Mouse (Mus musculus): Measurements from ENCODE around the gene Rbpj.
A peak's percentile ranks its signal among the peaks of the same experiment; 100 is the strongest.
"Not testable (repeated sequence)": the region's sequence is repeated elsewhere in the genome, so short reads cannot be mapped to it uniquely, and the experiment has no call there.

Rbpj gene

DNA sequence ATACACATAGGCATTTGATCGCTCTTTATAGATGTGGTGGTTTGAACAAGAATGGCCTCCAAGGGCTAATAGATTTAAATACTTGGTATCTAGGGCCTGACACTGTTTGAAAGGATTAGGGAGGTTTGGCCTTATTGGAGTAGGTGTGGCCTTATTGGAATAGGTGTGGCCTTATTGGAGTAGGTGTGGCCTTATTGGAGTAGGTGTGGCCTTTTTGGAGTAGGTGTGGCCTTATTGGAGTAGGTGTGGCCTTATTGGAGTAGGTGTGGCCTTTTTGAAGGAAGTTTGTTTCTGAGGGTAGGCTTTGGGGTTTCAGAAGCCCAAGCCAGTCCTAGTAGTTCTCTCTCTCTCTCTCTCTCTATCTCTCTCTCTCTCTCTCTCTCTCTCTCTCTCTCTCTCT is 84.4 kb downstream of the Rbpj start:
- DNase-seq (ENCODE audit: low spot score in 2 of 2) = not testable (repeated sequence)

DNA sequence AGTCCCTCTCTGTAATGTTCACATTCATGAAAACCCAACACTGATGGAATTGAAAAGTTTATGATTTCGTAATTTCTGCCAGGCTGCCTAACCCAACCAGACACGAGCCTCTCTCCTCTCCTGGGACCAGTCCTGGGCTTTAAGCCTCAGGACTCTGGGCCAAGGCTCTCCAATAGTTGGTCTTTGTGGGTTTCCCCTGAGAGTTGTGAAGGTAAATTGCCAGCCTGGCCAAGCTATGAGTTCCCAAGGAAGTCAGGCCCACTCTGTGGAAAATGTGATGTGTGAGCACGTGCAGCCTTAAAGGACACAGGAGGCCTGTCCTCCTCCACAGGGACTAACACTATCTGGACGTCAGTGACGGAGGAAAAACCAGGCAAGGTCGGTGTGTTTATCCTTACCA is 85.4 kb downstream of the Rbpj start:
- no peak for DNase-seq (ENCODE audit: low spot score in 2 of 2)

DNA sequence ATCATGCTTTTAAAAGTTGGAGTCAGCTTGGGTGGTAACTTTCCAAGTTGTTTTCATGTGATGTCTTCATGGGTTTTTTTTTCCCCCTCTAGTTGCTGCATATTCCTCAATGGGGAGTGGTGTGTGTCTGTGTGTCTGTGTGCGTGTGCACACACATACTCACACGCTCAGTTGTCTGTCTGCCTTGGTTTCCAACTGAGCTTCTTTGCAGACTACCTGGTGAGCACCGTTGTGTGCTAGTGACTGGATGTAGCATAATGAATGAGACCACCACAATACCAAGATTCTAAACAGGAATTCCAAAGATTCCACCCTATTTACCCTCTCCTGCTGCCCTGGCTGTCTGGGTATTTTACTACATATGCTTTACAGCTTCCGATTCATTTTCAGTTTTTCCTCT is 86.0 kb downstream of the Rbpj start:
- DNase-seq (ENCODE audit: low spot score in 2 of 2) = no peak

DNA sequence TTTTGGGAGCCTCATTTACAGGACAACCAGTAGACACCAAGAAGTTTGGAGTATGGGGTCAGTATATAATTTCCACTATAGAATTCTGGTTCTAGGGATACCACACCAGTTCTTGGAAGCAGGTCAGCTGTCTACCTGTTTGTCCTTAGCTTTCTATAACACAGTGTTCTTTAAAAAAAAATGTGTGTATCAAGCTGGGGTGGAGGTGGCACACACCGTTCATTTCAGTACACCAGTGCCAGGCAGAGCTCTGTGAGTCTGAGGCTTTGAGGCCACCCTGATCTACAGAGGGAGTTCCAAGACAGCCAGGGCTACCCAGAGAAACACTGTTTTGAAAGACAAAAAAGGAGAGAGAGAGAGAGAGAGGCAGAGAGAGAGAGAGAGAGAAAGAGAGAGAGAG is 87.3 kb downstream of the Rbpj start:
- DNase-seq (ENCODE audit: low spot score in 2 of 2) = no peak

DNA sequence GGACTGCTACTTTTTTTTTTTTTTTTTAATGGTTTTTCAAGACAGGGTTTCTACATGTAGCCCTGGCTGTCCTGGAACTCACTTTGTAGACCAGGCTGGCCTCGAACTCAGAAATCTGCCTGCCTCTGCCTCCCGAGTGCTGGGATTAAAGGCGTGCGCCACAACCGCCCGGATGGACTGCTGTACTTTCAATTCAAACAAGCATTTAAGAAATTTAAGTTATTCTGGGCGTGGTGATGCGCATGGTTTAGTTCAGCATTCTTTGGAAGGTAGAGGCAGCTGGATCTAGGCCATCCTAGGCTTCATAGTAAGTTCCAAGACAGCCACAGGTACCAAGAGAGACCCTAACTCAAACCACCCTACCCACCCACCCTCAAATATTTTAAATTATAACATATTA is 88.2 kb downstream of the Rbpj start:
- DNase-seq (ENCODE audit: low spot score in 2 of 2) = no peak

DNA sequence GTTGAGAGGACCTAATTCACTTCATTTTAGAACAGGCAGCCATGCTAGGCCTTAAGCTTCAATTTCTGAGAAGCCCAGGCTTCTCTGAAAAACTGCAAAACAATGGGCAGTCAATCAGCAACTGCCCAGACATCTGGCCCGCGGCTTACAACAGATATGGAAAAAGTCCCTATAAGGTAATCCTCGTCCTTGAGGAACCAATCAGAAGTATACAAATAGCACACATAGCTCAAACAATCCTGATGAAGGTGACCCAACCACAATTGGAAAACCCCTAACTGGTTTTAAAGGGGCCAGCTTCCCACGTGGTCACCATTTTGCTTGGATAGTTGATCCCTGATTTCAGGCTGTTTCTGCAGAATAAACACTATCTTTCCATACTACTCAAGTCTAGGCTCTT is 89.0 kb downstream of the Rbpj start:
- no peak for DNase-seq (ENCODE audit: low spot score in 2 of 2)

DNA sequence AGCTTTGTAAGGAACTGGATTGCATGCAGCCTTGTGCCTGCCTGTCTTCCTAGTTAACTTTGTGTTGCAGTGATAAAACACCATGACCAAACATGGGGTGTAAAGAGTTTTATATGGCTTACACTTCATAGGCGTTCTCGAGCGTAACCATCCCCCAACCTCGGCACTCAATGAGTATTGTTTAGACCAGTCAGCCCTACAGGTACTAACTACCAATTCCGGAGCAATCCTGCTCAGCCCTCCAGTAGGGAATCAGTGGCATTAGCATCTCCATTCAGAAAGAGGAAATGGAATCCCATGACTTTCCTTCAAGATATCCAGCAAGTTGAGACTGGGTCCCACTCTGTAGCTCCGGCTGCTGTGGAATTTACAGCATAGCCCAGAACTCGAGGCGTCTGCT is 89.5 kb downstream of the Rbpj start:
- no peak for DNase-seq (ENCODE audit: low spot score in 2 of 2)

DNA sequence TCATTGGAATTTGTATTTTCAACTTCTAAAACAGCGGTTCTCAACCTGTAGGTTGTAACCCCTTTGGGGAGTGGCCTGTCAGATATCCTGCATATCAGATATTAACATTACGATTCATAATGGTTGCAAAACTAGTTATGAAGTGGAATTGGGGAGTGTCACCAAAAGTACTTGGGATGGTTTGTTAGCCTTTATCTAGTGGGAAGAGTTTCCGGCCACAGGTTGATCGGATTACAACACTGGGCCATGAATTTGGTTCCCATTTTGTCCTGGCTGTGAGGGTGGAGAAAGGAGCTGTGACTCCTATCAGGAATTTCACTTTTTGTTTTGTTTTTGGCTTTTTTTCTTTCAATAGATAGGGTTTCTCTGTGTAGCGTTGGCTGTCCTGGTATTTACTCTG is 90.0 kb downstream of the Rbpj start:
- no peak for DNase-seq (ENCODE audit: low spot score in 2 of 2)

DNA sequence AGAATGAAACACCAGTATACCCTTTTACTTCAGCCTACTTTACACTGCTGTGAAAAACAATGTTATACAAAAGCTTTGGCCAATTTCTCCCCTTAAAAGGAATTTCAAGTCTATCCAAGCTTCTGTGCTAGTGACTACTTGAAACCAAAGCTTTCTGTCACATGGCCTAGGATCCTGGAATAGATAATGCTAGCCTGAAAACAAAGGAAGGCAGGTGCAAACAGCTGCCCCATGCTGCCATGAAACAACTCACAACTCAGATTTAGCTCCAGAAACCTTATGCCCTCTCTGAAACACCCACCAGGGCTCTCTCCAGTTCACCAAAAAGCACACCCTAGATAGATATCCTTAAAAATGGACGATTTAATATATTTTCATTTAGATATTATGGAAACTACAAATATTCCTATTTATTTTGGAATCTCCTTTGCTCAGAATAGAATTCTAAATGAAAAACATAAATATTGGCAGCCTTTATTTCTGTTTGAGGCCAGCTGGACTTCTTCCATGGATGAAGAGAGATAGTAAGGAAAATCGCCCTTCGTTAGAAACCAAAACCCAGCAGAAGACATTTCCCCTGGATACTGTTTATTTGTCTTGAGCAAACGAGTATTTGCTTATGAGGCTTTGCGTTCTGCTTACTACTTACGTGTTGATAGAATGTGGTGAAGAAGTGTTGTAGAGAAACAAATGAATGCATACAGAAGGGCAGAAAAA is 91.8 kb downstream of the Rbpj start:
- no peak for DNase-seq (ENCODE audit: low spot score in 2 of 2)

DNA sequence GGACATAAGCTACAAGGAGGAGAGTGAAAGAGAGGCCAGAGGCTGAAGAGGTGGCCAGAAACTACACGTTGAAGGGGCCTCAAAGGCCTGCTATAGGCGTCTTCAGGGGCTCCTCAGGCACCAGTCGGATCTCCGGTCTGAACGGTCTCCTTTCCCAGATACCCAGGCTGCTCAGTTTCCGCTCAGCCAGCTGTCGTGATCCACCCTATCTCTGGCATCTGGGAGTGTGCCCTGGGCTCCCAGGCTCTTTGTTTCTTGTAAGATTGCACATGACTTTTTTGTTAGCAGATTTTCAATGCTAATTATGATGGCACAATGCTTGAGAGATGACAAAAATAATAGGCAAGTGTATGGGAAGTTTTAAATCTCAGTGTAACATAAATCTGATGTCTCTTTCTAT is 95.2 kb downstream of the Rbpj start:
- DNase-seq (ENCODE audit: low spot score in 2 of 2) = no peak

DNA sequence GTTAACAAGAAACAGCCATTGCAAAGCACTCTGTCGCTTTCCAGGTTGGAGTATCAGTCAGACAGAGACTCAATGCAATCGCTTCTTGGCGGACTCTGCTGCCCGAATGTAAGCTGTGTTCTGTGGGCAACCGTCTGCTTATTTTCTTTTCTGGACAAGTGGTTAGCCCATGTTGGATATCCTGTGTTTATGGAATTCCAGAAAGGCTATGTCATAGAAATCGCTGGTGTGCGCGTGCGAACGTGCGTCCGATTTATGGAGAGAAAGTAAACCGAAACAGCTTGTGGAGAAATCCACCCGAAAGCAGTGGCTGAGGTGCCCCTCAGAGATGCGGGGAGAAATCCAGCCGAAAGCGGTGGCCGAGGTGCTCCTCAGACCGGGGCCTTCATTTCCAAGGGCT is 98.4 kb downstream of the Rbpj start:
- DNase-seq (ENCODE audit: low spot score in 2 of 2) = no peak

DNA sequence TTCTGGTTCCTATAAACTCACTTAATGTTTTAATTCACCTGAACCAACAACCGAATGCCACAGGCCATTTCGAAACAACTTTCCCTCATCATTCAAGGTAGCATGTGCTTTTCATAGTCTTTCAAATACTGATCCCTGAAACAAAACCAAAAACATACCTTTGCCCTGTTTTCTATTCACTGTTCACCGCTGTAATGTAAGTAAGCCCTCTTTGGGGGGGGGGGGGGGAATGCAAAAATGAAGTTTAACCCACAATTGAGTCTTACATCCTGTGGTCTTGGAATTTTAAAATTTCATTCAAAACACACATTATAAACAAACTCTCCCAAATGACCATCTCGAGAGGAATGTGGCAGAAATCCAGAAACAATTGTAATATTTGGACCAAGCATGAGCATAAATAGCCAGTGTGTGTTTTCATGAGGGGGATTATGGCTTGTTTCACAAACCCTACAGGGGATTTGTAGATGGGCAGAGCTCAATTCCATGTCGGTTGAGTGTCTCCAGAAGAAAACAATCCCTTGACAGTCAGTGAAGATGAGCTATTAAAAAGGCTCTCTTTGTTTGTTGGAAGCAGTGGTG is 99.4 kb downstream of the Rbpj start:
- DNase-seq (ENCODE audit: low spot score in 2 of 2) = no peak

DNA sequence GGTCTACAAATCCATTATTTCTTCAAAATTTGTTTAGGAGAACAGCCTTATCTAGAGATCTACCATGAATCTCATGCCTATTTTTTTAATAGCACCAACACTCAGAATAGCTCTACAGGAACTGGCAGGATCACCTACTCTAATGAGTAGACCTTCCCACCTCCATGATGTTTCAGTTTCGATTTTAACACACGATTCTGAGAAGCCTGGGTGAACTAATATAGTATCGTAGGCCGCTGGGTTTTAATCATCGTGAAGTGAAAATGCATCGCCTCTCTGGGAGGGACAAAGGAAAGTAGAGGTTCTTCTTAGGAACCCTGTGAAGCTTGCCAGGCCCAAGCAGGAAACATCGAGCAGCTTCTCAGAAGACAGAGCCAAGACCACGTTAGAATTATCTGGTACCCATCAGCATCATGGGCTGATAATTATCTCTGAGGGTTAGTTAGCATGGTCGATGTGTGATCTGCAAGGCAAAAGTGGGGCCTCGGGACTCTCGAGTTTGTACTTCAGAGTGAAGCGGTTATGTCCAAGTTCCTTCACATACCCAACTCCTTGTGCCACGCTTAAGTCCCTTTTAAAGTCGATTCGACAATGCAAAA is 100.6 kb downstream of the Rbpj start:
- DNase-seq (ENCODE audit: low spot score in 2 of 2) = no peak

DNA sequence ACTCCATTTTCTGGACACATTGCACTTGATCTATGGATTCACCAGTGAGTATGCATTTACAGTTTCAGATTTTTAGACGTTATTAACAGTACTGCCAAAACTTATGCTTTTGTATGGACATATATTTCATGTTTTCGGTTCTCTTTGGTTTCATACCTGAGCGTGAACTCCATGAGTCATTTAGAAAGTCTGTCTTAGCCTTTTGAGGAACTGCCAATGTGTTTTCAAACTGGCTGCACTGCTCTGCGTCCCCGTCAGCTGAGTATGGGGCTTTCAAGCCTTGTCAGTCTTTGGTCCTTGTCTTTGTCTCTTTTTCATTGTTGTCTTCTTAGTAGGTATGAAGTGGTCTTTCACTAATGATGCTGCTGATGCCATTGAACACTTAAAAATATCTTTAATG is 106.5 kb downstream of the Rbpj start:
- DNase-seq (ENCODE audit: low spot score in 2 of 2) = no peak

DNA sequence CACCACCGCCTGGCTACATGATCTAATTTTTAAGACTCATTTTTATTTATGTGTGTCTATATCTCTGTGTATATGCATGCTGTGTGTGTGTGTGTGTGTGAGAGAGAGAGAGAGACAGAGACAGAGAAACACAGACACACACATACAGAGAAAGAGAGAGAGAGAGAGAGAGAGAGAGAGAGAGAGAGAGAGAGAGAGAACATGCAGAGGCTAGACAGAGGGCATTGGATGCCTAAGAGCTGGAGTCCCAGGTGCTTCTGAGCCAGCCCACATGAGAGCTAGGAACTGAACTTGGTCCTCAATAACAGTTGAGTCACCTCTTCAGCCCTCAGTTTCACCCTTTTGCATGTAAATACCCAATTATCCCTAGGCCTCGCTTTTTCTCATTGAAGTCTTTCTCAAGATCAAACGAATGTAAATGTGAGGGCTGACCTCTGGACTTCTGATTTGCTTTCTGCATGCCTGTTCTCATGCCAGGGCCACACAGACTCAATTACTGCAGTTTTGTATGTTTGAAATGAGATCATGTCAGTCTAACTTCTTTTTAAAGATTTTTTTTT is 109.0 kb downstream of the Rbpj start:
- no peak for DNase-seq (ENCODE audit: low spot score in 2 of 2)

DNA sequence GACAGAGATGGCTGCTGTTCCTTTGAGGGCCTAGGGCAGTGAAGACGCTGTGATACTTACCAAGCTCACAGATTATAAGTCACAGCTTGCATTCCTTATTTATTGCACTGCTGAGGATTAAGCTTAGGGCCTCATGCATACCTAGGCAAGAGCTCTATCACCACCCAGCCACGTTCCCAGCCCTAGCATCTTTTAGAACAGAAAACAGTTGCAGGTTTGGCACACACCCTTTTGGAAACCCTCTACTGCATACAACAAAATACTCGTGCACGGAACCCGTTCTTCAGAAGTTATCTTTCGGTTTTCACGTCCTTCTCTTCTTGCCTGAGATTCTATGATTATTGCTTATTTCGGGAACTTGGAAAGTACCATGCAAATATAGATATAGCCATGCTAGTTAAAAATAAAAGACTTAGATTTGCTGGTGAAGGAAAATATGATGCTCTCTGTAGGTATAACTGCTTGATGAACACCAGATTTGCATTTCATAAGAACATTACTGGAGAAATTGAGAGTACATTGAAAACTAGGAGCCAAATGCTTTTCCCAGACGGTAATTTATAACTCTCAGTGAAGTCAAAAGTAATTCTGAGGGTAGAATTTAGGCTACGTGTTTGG is 111.4 kb downstream of the Rbpj start:
- no peak for DNase-seq (ENCODE audit: low spot score in 2 of 2)

DNA sequence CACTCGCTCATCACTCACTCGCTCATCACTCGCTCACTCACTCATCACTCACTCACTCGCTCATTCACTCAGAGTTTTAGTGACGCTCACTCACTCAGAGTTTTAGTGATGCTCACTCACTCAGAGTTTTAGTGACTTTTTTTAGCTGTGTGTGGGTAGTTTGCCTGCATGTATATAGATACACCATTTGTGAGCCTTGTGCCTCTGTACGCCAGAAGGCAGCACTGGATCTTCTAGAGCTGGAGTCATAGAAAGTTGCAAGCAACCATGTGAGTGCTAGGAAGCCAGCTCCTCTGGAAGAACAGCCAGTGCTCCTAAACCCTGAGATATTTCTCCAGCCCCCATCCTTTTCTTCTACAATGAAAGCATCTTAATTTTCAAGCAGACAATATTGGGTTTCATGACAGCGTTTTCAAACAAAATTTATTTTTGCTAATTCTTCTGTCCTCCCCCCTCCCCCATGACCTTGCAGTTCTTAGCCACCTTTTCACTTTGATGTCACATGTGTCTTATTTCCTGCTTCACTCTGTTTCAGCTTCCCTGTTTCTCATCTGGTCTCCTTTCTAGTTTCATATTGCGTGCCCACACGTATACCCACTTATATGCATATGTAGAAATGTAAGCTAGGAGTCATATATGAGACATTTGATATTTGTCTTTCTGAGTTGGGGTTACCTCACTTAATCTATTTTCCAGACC is 118.3 kb downstream of the Rbpj start:
- no peak for DNase-seq (ENCODE audit: low spot score in 2 of 2)

DNA sequence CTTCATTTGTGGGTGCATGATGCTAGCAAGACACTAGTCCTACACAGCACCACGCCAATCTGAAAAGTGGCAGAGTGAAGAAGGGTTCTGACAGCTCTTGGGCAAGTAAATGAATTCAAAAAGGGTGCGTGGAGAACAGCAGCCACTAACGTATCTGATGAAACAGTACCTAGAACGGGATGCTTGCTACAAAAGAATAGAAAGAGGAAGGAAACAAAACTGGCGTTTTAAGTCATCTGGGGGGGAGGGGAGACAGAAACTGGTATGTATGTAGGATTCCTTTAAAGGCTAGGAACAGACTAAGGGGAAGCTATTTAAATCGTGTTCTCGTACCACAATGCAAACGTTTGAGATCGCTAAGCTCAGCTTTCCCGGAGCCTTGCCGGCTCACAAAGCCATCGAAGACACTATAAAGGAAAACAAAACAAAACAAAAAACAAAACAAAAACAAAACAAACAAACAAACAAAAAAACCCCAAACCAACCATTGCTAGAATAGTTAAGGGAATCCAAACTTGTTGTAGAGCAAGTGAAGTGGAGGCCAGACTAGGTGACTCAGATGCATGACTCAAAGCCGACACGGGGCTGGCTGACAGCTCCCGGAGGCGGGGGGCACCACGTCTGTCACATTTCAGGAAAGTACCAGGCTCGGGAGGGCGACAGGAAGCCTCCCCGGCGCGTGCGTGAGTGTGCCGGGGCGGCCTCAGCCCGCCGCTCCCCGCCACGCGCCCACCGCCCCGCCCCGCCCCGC is 122.6 kb downstream of the Rbpj start:
- peak in 1 of 2 experiments; percentile 20 for DNase-seq (ENCODE audit: low spot score in 2 of 2)

DNA sequence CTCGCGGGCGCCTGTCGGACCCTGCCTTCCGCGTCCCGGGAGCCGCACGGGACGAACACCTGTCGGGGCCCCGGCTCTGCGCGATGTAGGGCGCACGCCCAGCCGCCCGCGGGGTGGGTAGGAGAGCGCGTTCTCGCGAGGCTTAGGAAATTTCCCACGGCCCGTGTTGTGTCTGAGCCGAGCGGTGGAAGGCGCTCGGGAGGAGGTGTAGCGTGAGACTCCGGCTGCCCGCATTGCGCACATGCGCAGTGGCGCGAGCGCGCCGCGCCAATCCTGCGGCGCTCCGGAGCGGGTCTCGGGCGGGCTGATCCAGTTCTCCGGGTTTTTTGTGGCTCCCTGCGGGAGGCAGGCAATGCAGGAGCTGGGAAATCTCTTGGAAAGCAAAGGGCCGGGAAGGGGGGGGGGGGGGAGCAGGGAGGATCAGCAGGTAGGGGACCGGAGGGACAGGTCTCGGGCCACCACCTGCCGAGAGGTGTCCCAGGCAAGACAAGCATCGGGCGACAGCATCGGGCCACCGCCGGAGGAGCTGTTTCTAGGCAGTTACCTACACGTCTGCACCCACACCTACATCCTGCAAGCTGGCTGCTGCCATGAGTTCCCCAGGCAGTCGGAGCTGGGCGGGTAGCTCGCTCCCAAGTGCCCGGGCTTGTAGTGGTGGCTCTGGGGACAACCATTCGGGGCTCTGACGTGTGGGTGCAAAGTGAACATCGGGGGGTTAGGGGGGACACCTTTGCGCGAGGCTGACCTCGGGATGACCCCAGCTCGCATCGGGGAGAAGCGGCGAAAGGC is 123.4 kb downstream of the Rbpj start:
- DNase-seq (ENCODE audit: low spot score in 2 of 2) = peak; percentile 87 to 95

DNA sequence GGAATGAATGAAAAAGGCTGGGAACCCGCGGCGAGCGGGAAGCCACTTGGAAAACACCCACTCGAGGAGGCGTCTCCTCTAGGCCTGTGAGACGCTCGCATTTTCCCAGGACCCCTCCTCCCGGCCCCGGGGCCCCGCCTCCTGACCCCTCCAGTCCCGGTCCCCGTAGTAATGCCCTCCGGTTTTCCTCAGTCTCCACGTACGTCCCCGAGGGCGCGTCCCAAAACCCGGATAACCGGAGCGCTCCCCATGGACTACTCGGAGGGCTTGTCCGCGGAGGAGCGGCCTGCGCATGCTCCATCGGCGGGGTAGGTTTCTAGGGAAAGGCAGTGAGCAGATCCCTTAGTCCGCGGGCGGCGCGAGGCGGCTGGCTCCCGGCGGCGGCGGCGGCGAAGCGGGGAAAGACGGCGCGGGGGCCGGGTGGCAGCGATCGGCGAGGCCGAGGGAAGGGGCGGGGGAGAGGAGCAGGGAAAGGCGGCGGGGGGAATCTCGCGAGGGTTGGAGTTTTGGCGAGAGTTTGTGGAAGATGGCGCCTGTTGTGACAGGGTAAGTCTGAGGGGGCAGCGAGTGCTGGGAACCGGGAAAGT is 124.3 kb downstream of the Rbpj start:
- peak; percentile 98 to 99 for DNase-seq (ENCODE audit: low spot score in 2 of 2)
